Mouse (Mus musculus) hindbrain, embryonic 16.5 days (tissue): ENCODE results near the gene Islr. TPM values are rescaled to one million over a fixed set of nuclear protein-coding genes. Genes with fewer than 3 reads are reported as not detected.

ENCODE experiments used
- ATAC-seq: fragments of 200-750 bp; cut with Nextera tagmentation; 2 replicates; pipeline ENCODE4 v1.8.0; 2017; ENCODE audit warnings: moderate TSS enrichment, moderate library complexity
- H3K27ac ChIP-seq: fragments of 300-500 bp; sonication (generic); 2 replicates; pipeline ENCODE4 v1.5.1; 2014; ENCODE audit warnings: low read depth, mild to moderate bottlenecking, control low read depth, low read length, moderate library complexity
- H3K27me3 ChIP-seq: fragments of 300-500 bp; sonication (generic); replicated peaks from 2 replicates; pipeline ENCODE4 v1.6.1; 2014; ENCODE audit warnings: low read length; ENCODE audit not compliant: control insufficient read depth, insufficient read depth
- H3K36me3 ChIP-seq: fragments of 300-500 bp; sonication (generic); 2 replicates; pipeline ENCODE4 v1.6.1; 2014; ENCODE audit warnings: mild to moderate bottlenecking, low read length, moderate library complexity, mixed read lengths; ENCODE audit not compliant: control insufficient read depth, insufficient read depth
- H3K4me1 ChIP-seq: fragments of 300-500 bp; sonication (generic); 2 replicates; pipeline ENCODE4 v1.6.1; 2014; ENCODE audit warnings: low read depth, low read length; ENCODE audit not compliant: control insufficient read depth, insufficient read depth
- H3K4me2 ChIP-seq: fragments of 300-500 bp; sonication (generic); 2 replicates; pipeline ENCODE4 v1.6.1; 2014; ENCODE audit warnings: mild to moderate bottlenecking, low read length, control low read depth, moderate library complexity
- H3K4me3 ChIP-seq: fragments of 300-500 bp; sonication (generic); 2 replicates; pipeline ENCODE4 v1.5.1; 2014; ENCODE audit warnings: mild to moderate bottlenecking, low read length, control low read depth, moderate library complexity
- H3K9ac ChIP-seq: fragments of 300-500 bp; sonication (generic); 2 replicates; pipeline ENCODE4 v1.6.1; 2014; ENCODE audit warnings: low read depth, mild to moderate bottlenecking, control low read depth, low read length, moderate library complexity
- H3K9me3 ChIP-seq: fragments of 300-500 bp; sonication (generic); 2 replicates; pipeline ENCODE4 v1.6.1; 2014; ENCODE audit warnings: mild to moderate bottlenecking, low read length, moderate library complexity; ENCODE audit not compliant: control insufficient read depth
- WGBS: fragments of 180-500 bp; shearing (Covaris S2); extraction: QIAGEN DNeasy Blood & Tissue Kit; methylation state at CpG from one replicate; pipeline ENCODE4 v1.1.7; 2014; 5-methylcytosine and 5-hydroxymethylcytosine counted together
- polyA plus RNA-seq: library from polyadenylated mRNA; unstranded; fragments of >200 nt; fragmentation: Nextera tagmentation; extraction: Ambion mirVana; gene quantifications from 2 replicates; pipeline ENCODE4 v1.2.1, GENCODE M21; 2015

Gene Islr
- polyA plus RNA-seq, 1 experiment from 2014 or later = 40.4 TPM

- Histone ChIP-seq H3K9me3 (no peaks in the 10 kb centered on the region), H3K4me1 (peaks cover 44% of the 10 kb centered on the region), H3K36me3 (no peaks in the 10 kb centered on the region), H3K4me2 (peak overlapping the region; percentile 72), H3K4me3 (peak overlapping the region; percentile 33), H3K27ac (peak overlapping the region; percentile 51; the same call in 1 of the 2 replicates), H3K27me3 (peaks cover 62% of the 10 kb centered on the region), H3K9ac (peak overlapping the region; percentile 49)
- no peak for ATAC-seq
- WGBS = 1% methylated on average over 40 of the region's 41 CpGs
Measured at GRCm38 (mm10) chr9:58199381-58200269, 4.5 kb downstream of the Islr start.

GRCm38 (mm10) chr9:58198801-58199371, 5.2 kb downstream of the Islr start:
- H3K4me3 ChIP-seq = peak overlapping the region; percentile 33

GRCm38 (mm10) chr9:58197781-58198701, 6.1 kb downstream of the Islr start:
- peak overlapping the region; percentile 72 for H3K4me2 ChIP-seq
- WGBS = under 1% methylated on average over 55 of the region's 58 CpGs
- no peaks in the 10 kb centered on the region for H3K9me3 ChIP-seq
- H3K36me3 ChIP-seq = no peaks in the 10 kb centered on the region
- H3K9ac ChIP-seq = peak overlapping the region; percentile 49
- peak overlapping the region; percentile 61 for H3K27ac ChIP-seq
- H3K4me1 ChIP-seq = peaks cover 44% of the 10 kb centered on the region
- H3K27me3 ChIP-seq = peaks cover 58% of the 10 kb centered on the region
- peak; percentile 28 for ATAC-seq
- peak overlapping the region; percentile 33 for H3K4me3 ChIP-seq

More at GRCm38 (mm10) chr9:58198801-58199371, 5.2 kb downstream of the Islr start:
- peak overlapping the region; percentile 61 for H3K27ac ChIP-seq
- H3K9me3 ChIP-seq = no peaks in the 10 kb centered on the region
- H3K36me3 ChIP-seq = no peaks in the 10 kb centered on the region
- no peak for ATAC-seq
- peaks cover 66% of the 10 kb centered on the region for H3K27me3 ChIP-seq
- WGBS = 2% methylated on average over 38 of the region's 38 CpGs
- H3K9ac ChIP-seq = peak overlapping the region; percentile 49
- peak overlapping the region; percentile 72 for H3K4me2 ChIP-seq
- H3K4me1 ChIP-seq = peaks cover 44% of the 10 kb centered on the region

- ATAC-seq = no peak
- Histone ChIP-seq H3K27ac (no peak overlapping the region), H3K4me2 (peak overlapping the region; percentile 72), H3K4me3 (peak overlapping the region; percentile 33), H3K9ac (peak overlapping the region; percentile 49), H3K9me3 (no peaks in the 10 kb centered on the region), H3K4me1 (peaks cover 42% of the 10 kb centered on the region), H3K27me3 (peaks cover 57% of the 10 kb centered on the region), H3K36me3 (no peaks in the 10 kb centered on the region)
- 3% methylated on average over 46 of the region's 46 CpGs for WGBS
Measured at GRCm38 (mm10) chr9:58196610-58197567, 7.2 kb downstream of the Islr start.

GRCm38 (mm10) chr9:58196141-58196540, 8.0 kb downstream of the Islr start:
- Histone ChIP-seq H3K4me3 (peak overlapping the region; percentile 33), H3K9me3 (no peaks in the 10 kb centered on the region), H3K36me3 (no peaks in the 10 kb centered on the region), H3K4me2 (peak overlapping the region; percentile 72), H3K4me1 (peaks cover 35% of the 10 kb centered on the region), H3K27ac (no peak overlapping the region), H3K9ac (peak overlapping the region; percentile 19), H3K27me3 (peaks cover 53% of the 10 kb centered on the region)
- no peak for ATAC-seq
- 7% methylated on average over 11 of the region's 14 CpGs for WGBS

GRCm38 (mm10) chr9:58195671-58196070, 8.4 kb downstream of the Islr start:
- Histone ChIP-seq H3K9me3 (no peaks in the 10 kb centered on the region), H3K4me3 (peak overlapping the region; percentile 33), H3K27me3 (peaks cover 49% of the 10 kb centered on the region), H3K4me1 (peaks cover 35% of the 10 kb centered on the region), H3K27ac (no peak overlapping the region), H3K9ac (peak overlapping the region; percentile 19), H3K4me2 (peak overlapping the region; percentile 72), H3K36me3 (no peaks in the 10 kb centered on the region)
- no peak for ATAC-seq
- 0% methylated on average over 1 of the region's 1 CpGs for WGBS

- no peak for ATAC-seq
- 67% methylated on average over 9 of the region's 9 CpGs for WGBS
- Histone ChIP-seq H3K4me2 (no peak overlapping the region), H3K27me3 (peaks cover 34% of the 10 kb centered on the region), H3K4me1 (peaks cover 30% of the 10 kb centered on the region), H3K9me3 (no peaks in the 10 kb centered on the region), H3K9ac (no peak overlapping the region), H3K27ac (no peak overlapping the region), H3K4me3 (no peak overlapping the region), H3K36me3 (no peaks in the 10 kb centered on the region)
Measured at GRCm38 (mm10) chr9:58194222-58194621, 9.9 kb downstream of the Islr start.

GRCm38 (mm10) chr9:58184456-58184855, 19.6 kb downstream of the Islr start:
- Histone ChIP-seq H3K4me1 (no peaks in the 10 kb centered on the region), H3K4me2 (no peak overlapping the region), H3K27me3 (no peaks in the 10 kb centered on the region), H3K9ac (no peak overlapping the region), H3K4me3 (no peak overlapping the region), H3K9me3 (no peaks in the 10 kb centered on the region), H3K36me3 (no peaks in the 10 kb centered on the region), H3K27ac (no peak overlapping the region)
- ATAC-seq = no peak
- 72% methylated on average over 6 of the region's 6 CpGs for WGBS
